Mouse (Mus musculus) embryo, embryonic 10.5 days (tissue): ENCODE measurements around the gene Klhl2.

Source experiments
- DNase-seq: peaks from one replicate; pipeline ENCODE4 v3.0.0-alpha.2; 2015; ENCODE audit warnings: low spot score

The Klhl2 gene

DNA sequence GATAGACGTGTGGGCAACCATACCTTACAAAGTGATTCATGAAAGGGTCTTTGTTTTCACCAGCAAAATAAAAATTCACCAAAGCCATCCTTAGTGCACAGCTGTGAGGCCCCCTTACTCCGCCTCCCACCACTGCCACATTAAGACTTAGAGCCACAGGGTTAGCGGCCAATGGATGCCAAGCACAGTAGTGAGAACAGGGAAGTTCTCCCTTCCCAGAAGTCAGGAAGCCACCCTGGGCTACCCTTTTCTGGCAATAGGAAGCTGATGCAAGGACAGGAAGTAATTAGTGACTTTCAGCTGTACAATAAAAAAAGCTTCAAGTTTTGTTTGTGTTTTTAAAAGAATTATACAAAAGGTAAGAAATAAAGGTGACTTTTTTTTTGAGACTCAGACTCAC lies 18.2 kb downstream of the Klhl2 start:
- DNase-seq, result no peak

- DNase-seq, result no peak
These were observed 19.9 kb downstream of the Klhl2 start for GRCm38 (mm10) chr8:64829921-64830320.

DNA sequence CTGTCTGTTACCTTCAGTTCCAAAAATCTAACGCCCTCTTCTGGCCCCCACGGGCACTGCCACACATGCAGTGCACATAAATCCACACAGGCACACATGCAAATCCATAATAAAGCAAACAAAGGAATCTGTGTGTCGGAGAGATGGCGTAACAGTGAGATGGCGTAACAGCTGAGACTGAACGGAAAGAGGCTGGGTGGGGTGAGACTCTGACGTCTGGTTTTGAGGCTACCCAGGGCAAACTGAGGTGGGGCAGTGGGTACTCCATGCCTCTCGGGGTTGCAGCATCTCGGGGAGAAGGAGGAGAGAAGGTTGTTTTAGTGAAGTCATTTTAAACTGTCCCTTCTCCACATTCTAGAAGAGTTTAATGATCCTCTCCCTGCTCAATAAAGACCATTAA lies 20.4 kb downstream of the Klhl2 start:
- no peak for DNase-seq

GRCm38 (mm10) chr8:64828466-64828865 lies 21.4 kb downstream of the Klhl2 start:
- no peak for DNase-seq

DNA sequence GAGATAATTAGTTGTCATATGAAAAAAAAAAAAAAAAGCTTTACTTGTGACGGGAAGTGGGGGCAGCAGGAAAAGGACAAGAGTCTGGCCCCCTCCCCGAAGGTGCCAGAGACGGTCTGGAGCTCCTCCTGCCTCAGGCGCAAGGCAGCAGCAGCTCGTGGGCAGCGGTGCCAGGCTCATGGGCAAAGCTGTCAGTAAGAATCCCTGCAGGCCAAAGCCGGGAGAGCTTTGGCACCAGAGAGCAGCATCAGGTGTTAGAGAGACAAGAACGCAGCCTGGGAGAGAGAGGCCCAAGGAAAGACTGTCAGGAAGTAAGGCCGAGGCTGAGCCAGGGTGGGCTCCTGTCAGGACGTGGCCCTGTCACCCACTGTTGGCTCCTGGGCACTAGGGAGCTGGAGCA lies 22.5 kb downstream of the Klhl2 start:
- no peak for DNase-seq

DNA sequence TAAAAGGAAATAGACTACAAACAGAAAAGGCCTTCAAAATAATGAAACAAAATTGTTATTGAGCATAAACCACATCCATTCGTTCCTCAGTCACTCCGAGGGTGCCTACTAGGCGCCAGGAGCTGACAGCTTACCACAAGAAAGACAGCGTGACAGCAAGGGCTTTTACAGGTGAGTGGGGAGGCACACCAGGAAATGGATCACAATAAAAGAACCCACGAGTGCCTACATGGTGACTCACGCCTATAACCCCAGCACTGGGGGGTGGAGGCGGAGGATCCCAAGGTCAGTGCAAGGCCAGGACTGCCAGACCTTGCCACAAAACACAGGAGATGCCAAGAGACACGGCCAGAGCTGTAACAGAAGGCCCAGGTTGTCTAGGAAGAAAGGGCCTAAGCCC lies 23.4 kb downstream of the Klhl2 start:
- no peak for DNase-seq

DNA sequence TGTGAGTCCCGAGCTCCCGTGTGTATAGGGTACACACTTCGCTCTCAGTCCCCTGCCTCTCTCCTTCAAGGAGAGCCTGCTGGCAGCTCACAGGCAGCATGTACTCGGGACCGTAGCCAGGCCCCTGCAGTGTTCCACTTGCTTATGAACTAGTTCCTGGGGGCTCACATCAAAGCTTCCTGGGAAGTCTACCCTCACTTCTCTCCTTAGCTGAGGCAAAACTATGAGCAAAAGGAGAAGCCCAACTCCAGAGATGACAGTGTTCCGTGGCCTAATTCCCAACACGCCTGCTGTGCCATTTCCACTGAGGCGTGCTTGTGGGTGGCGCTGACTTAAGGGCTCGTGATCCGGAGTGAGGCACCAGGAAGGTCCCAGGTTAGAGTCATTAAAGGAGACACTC lies 25.9 kb downstream of the Klhl2 start:
- no peak for DNase-seq

DNA sequence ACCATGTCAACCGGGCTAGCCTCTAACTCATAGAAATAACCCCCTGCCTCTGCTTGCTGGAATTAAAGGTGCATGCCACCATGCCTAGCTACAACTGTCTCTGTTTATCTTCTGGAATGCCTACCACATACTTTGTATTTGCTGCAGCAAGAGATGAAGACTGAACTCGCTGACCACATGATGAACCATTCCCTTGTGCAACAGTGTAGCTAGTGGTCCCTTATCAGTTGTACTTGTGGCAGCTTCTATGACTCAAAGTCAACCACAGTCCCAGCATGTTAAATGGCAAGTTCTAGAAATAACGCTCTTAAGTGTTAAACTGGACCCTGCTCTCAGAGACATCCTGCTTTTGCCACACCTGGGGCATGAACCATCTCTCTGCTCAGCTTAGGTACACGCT lies 28.9 kb downstream of the Klhl2 start:
- no peak for DNase-seq

DNA sequence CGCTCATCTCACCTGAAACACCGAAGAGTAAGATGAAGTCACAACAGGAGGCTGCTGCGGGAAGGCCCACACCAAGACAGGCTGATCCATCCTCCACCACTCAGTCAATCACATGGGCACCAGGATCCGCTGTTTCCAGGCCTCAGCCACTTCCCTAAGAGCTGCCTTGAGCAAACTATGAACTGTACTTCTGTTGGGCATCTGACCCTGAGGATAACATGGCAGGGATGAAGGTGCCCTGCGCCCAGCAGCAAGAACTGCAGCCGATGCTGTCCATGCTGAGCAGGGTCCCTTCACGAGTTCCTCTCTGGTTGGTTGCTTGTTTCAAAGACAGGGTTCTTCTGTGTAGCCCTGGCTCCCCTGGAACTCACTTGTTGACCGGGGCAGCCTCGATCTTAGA lies 38.0 kb downstream of the Klhl2 start:
- DNase-seq, result no peak

- no peak for DNase-seq
These were observed 38.7 kb downstream of the Klhl2 start for GRCm38 (mm10) chr8:64811083-64811482.

DNA sequence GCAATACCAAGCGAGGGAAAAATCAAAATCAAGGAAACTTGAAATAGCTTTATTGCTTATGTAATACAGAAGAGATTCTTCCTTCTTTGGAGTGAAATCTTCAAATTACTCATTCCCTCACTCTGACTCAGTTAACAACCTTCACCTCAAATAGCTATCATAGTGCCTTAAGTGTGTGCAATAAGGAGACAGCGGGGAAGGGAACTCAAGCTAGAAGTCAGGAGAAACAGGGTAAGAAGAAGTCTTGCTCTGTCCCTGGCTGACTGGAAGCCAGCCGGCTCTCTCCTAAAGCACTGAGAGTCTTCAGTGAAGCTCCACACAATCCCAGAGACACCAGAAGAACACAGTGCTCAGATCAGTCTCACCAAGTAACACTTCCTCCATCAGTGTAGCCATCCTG lies 43.3 kb downstream of the Klhl2 start:
- no peak for DNase-seq

- DNase-seq, result no peak
These were observed 44.8 kb downstream of the Klhl2 start for GRCm38 (mm10) chr8:64804971-64805370.

DNA sequence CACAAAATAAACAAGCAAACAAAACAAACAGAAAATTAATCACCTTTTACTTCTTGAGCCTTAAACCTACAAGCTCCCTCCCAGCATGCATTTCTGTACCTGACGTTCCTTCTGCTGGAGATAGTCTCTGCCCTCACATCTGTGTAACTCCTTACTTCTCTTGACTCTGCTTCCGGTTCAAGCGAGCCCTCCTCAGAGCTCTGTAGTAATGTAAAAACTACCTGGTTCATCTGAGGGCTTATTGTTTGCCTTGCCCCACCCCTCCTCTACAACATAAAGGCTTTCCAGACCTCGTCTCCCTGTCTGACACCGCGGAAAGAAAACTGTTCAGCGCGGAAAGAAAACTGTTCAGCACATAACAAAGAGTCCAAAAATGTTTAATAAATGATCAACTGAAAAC lies 50.5 kb downstream of the Klhl2 start:
- no peak for DNase-seq

GRCm38 (mm10) chr8:64798503-64798902 lies 51.3 kb downstream of the Klhl2 start:
- DNase-seq, result no peak

DNA sequence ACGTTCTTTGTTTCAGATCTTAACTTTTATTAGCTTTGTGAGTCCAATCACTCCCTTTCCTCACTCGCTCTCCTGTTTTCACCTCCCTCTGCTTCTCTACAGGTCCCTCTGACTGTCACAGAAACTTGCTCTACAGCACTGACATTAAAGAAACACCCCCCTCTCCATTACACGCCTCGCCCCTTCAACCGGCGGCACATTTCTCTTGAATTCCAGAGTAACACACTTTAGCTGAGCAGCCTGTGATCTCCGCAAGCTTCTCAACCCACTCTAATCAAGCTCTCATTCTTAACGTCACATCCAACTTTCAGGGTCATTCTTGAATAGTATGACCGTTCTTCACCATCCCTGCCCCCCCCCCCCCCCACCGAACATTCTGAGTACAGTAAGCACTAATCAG lies 52.1 kb downstream of the Klhl2 start:
- no peak for DNase-seq

DNA sequence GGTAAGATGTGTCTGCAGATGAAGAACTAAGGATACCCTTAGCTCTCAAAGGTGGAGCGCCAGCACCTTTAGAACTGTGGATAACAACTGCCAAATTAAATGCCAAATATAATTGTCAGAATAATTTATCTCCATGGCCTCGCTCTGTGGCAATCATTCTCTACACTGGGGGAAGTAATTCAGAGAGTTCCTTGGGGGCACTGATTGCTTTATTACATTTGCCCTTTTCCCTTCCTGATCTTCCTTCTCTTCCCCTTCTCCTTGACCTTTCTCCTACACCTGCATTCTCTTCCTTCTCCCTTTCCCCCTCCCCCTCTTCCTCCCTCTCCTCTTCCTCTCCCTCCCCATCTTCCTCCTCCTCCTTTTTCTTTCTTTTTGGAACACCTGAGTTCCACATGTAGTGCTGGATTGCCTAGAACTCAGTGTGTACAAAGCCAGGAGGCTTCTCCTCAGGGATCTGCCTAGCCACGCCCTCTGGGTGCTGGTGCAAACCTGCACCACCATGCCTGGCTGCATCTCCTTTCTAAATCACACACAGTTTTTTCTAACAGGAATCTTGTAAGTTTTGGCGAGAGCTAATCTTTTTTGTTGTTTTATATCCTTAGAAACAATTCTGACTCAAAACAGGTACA lies 58.5 kb downstream of the Klhl2 start:
- DNase-seq, result no peak

- no peak for DNase-seq
These were observed 59.4 kb downstream of the Klhl2 start for GRCm38 (mm10) chr8:64790418-64790817.

GRCm38 (mm10) chr8:64788715-64789114 lies 61.1 kb downstream of the Klhl2 start:
- no peak for DNase-seq

DNA sequence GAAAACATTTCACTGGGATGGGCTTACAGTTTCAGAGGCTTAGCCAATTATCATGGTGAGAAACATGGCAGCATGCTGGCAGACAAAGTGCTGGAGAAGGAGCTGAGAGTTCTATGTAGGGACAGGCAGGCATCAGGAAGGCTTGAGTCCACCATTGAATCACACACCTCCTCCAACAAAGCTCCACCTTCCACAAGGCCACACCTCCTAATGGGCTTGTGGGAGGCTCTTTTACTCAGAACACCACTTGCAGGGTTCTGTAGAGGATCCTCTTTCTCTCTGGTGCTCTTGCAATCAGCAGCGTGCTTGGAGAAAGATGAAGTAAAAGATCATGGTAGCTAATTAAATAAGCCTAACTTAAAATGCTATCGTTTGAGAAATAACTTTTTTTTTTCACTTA lies 63.0 kb downstream of the Klhl2 start:
- DNase-seq, result no peak

DNA sequence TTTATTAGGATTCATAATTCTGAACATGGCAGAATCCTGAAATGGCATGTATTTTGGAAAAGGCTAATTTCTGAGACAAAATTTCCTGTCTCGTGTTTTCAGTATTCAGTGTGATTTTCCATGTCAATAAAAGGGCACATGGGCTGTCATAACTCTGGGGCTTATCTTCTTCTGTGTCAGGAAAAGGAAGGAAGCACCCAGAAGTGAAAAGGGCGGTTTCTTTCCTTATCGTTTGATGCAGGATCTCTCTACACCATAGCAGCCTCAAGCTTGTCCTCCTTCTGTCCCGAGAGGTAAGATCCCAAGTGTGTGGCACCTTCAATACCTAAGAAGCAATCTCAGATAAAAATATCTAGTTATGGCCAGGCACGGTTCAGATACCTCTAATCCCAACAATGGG lies 65.6 kb downstream of the Klhl2 start:
- DNase-seq, result no peak

GRCm38 (mm10) chr8:64781947-64782346 lies 67.9 kb downstream of the Klhl2 start:
- DNase-seq, result no peak

GRCm38 (mm10) chr8:64777925-64778324 lies 71.9 kb downstream of the Klhl2 start:
- DNase-seq, result peak; percentile 4

DNA sequence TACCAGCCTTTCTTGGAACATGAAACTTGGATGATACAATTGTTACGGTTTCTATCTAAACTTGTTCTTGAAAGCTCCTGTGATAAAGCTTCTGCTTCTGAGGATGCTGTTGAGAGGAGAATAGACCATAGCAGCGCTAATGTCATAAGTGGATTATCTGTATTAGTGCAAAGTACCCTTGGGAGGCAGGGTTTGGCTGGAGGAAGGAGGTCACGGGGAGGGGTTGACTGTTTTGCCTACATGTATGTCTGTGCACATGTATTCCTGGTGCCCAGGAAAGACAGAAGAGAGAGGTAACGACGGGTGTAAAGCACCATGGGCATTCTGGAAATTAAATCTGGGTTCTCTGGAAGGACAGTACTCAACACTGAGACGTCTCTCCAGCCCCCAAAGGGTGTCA lies 75.7 kb downstream of the Klhl2 start:
- DNase-seq, result no peak

DNA sequence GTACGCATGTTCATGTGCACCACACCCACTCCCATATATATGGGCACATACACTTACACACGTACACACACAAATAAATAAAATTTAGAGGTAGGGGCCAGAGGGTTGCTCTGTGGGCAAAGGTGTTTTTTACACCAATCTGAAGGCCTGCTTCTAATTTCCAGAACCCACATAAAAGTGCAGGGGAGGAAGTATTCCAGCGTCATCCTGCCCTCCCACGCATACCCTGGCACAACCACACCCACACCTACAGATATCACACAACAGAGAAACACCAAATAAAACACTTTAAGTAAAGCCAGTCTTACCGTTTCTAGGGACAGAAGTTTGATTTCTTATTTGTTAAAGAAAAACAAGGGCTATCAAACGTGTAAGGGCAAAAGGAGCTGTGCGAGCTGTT lies 79.0 kb downstream of the Klhl2 start:
- no peak for DNase-seq

GRCm38 (mm10) chr8:64769586-64769985 lies 80.2 kb downstream of the Klhl2 start:
- DNase-seq, result no peak
